Mouse (Mus musculus) forebrain, embryonic 15.5 days (tissue): Measurements from ENCODE around the gene Sct. TPM values are rescaled to one million over a fixed set of nuclear protein-coding genes. Genes with fewer than 3 reads are reported as not detected.

ENCODE experiments used
- ATAC-seq: fragments of 200-750 bp; cut with Nextera tagmentation; replicated peaks from 2 replicates; pipeline ENCODE4 v1.8.0; 2017; ENCODE audit warnings: mild to moderate bottlenecking, moderate TSS enrichment, moderate library complexity
- H3K27ac ChIP-seq: fragments of 300-500 bp; sonication (generic); replicated peaks from 2 replicates; pipeline ENCODE4 v1.5.1; 2015; ENCODE audit warnings: mild to moderate bottlenecking, inconsistent platforms
- H3K27me3 ChIP-seq: fragments of 300-500 bp; sonication (generic); 2 replicates; pipeline ENCODE4 v1.6.1; 2015; ENCODE audit warnings: inconsistent platforms
- H3K36me3 ChIP-seq: fragments of 300-500 bp; sonication (generic); 2 replicates; pipeline ENCODE4 v1.6.1; 2015; ENCODE audit warnings: mild to moderate bottlenecking, inconsistent platforms
- H3K4me1 ChIP-seq: fragments of 300-500 bp; sonication (generic); 2 replicates; pipeline ENCODE4 v1.6.1; 2015; ENCODE audit warnings: inconsistent platforms
- H3K4me2 ChIP-seq: fragments of 300-500 bp; sonication (generic); replicated peaks from 2 replicates; pipeline ENCODE4 v1.6.1; 2015; ENCODE audit warnings: mild to moderate bottlenecking, inconsistent platforms
- H3K4me3 ChIP-seq: fragments of 300-500 bp; sonication (generic); 2 replicates; pipeline ENCODE4 v1.5.1; 2015; ENCODE audit warnings: mild to moderate bottlenecking, inconsistent platforms
- H3K9ac ChIP-seq: fragments of 300-500 bp; sonication (generic); replicated peaks from 2 replicates; pipeline ENCODE4 v1.6.1; 2015; ENCODE audit warnings: mild to moderate bottlenecking, inconsistent platforms
- H3K9me3 ChIP-seq: fragments of 300-500 bp; sonication (generic); 2 replicates; pipeline ENCODE4 v1.6.1; 2016; ENCODE audit warnings: inconsistent platforms
- WGBS: fragments of 180-500 bp; shearing (Covaris S2); methylation state at CpG from one replicate; pipeline ENCODE4 v1.1.7; 2015; ENCODE audit warnings: mixed read lengths; 5-methylcytosine and 5-hydroxymethylcytosine counted together
- polyA plus RNA-seq: library from polyadenylated mRNA; unstranded; fragments of >200 nt; fragmentation: Nextera tagmentation; extraction: Ambion mirVana; gene quantifications from 2 replicates; pipeline ENCODE4 v1.2.1, GENCODE M21; 2015

The Sct gene
- polyA plus RNA-seq, 1 experiment from 2014 or later: 1.4 TPM

- no peak for ATAC-seq
- H3K4me3 ChIP-seq: no peak overlapping the region
Measured at GRCm38 (mm10) chr7:141302702-141303268, 23.9 kb upstream of the Sct start.

GRCm38 (mm10) chr7:141301386-141301785, 22.5 kb upstream of the Sct start:
- ATAC-seq: no peak
- WGBS: 97% methylated on average over 9 of the region's 9 CpGs

More at GRCm38 (mm10) chr7:141302702-141303268, 23.9 kb upstream of the Sct start:
- H3K36me3 ChIP-seq: peaks cover 81% of the 10 kb centered on the region
- H3K27me3 ChIP-seq: no peaks in the 10 kb centered on the region
- 91% methylated on average over 1 of the region's 1 CpGs for WGBS
- H3K9me3 ChIP-seq: no peaks in the 10 kb centered on the region
- H3K4me1 ChIP-seq: no peaks in the 10 kb centered on the region
- no peak overlapping the region for H3K4me2 ChIP-seq
- no peak overlapping the region for H3K9ac ChIP-seq
- no peak overlapping the region for H3K27ac ChIP-seq

GRCm38 (mm10) chr7:141299175-141299574, 20.2 kb upstream of the Sct start:
- Histone ChIP-seq H3K9ac (no peak overlapping the region), H3K27ac (no peak overlapping the region), H3K4me2 (no peak overlapping the region), H3K4me3 (no peak overlapping the region), H3K36me3 (peaks cover 57% of the 10 kb centered on the region), H3K27me3 (peaks cover 16% of the 10 kb centered on the region), H3K4me1 (peaks cover 5% of the 10 kb centered on the region), H3K9me3 (no peaks in the 10 kb centered on the region)
- no peak for ATAC-seq
- WGBS: 96% methylated on average over 8 of the region's 8 CpGs

More at GRCm38 (mm10) chr7:141301386-141301785, 22.5 kb upstream of the Sct start:
- Histone ChIP-seq H3K4me1 (no peaks in the 10 kb centered on the region), H3K4me3 (no peak overlapping the region), H3K27ac (no peak overlapping the region), H3K9ac (no peak overlapping the region), H3K9me3 (no peaks in the 10 kb centered on the region), H3K36me3 (peaks cover 77% of the 10 kb centered on the region), H3K27me3 (no peaks in the 10 kb centered on the region), H3K4me2 (no peak overlapping the region)

GRCm38 (mm10) chr7:141297926-141298650, 19.2 kb upstream of the Sct start:
- H3K4me2 ChIP-seq: no peak overlapping the region
- 82% methylated on average over 3 of the region's 3 CpGs for WGBS
- no peaks in the 10 kb centered on the region for H3K9me3 ChIP-seq
- no peak for ATAC-seq
- peaks cover 27% of the 10 kb centered on the region for H3K27me3 ChIP-seq
- H3K9ac ChIP-seq: no peak overlapping the region
- no peak overlapping the region for H3K4me3 ChIP-seq
- H3K4me1 ChIP-seq: peaks cover 14% of the 10 kb centered on the region
- H3K36me3 ChIP-seq: peaks cover 49% of the 10 kb centered on the region
- H3K27ac ChIP-seq: no peak overlapping the region

- H3K9ac ChIP-seq: no peak overlapping the region
- H3K4me3 ChIP-seq: 0 out of 2 replicates have a peak overlapping the region, but pooled peaks have one; percentile 4
- H3K4me1 ChIP-seq: peaks cover 25% of the 10 kb centered on the region
- H3K9me3 ChIP-seq: no peaks in the 10 kb centered on the region
- H3K27me3 ChIP-seq: peaks cover 56% of the 10 kb centered on the region
- H3K4me2 ChIP-seq: peak overlapping the region; percentile 60
- no peak overlapping the region for H3K27ac ChIP-seq
- WGBS: 4% methylated on average over 19 of the region's 22 CpGs
- peaks cover 14% of the 10 kb centered on the region for H3K36me3 ChIP-seq
- ATAC-seq: no peak
Measured at GRCm38 (mm10) chr7:141294479-141294878, 15.5 kb upstream of the Sct start.

GRCm38 (mm10) chr7:141293852-141294471, 15.0 kb upstream of the Sct start:
- H3K9ac ChIP-seq: peak overlapping the region; percentile 28; the same call in 1 of the 2 replicates
- ATAC-seq: no peak
- peaks cover 25% of the 10 kb centered on the region for H3K4me1 ChIP-seq
- H3K27me3 ChIP-seq: peaks cover 56% of the 10 kb centered on the region
- H3K4me2 ChIP-seq: peak overlapping the region; percentile 60
- H3K9me3 ChIP-seq: no peaks in the 10 kb centered on the region
- H3K36me3 ChIP-seq: peaks cover 11% of the 10 kb centered on the region
- H3K27ac ChIP-seq: no peak overlapping the region
- H3K4me3 ChIP-seq: peak overlapping the region; percentile 28
- WGBS: 1% methylated on average over 53 of the region's 53 CpGs

GRCm38 (mm10) chr7:141292583-141293388, 13.9 kb upstream of the Sct start:
- 36% methylated on average over 15 of the region's 15 CpGs for WGBS
- Histone ChIP-seq H3K36me3 (peaks cover 11% of the 10 kb centered on the region), H3K4me1 (peaks cover 25% of the 10 kb centered on the region), H3K4me3 (peak overlapping the region; percentile 57), H3K9ac (peak overlapping the region; percentile 65), H3K9me3 (no peaks in the 10 kb centered on the region), H3K4me2 (peak overlapping the region; percentile 96), H3K27me3 (peaks cover 56% of the 10 kb centered on the region), H3K27ac (no peak overlapping the region)
- ATAC-seq: peak; percentile 28; the same call in 1 of the 2 replicates

- Histone ChIP-seq H3K27me3 (peaks cover 56% of the 10 kb centered on the region), H3K36me3 (peaks cover 8% of the 10 kb centered on the region), H3K4me1 (peaks cover 25% of the 10 kb centered on the region), H3K4me3 (peak within 1 kb of the TSS; percentile 57), H3K9ac (peak within 1 kb of the TSS; percentile 65), H3K9me3 (no peaks in the 10 kb centered on the region), H3K27ac (no peak within 1 kb of the TSS), H3K4me2 (peak within 1 kb of the TSS; percentile 96)
- under 1% methylated on average over 42 of the region's 46 CpGs for WGBS
- ATAC-seq: peak; percentile 83
Measured at GRCm38 (mm10) chr7:141291921-141292582, 13.1 kb upstream of the Sct start, which contains the start of gene Drd4. TSS of gene Drd4 (plus strand) at chr7:141292006.

- no peak overlapping the region for H3K4me3 ChIP-seq
Measured at GRCm38 (mm10) chr7:141288042-141288441, 9.1 kb upstream of the Sct start.

GRCm38 (mm10) chr7:141282756-141283155, 3.8 kb upstream of the Sct start:
- Histone ChIP-seq H3K4me2 (no peak overlapping the region), H3K27ac (no peak overlapping the region)
- WGBS: 85% methylated on average over 4 of the region's 4 CpGs

More at GRCm38 (mm10) chr7:141288042-141288441, 9.1 kb upstream of the Sct start:
- no peaks in the 10 kb centered on the region for H3K9me3 ChIP-seq
- H3K9ac ChIP-seq: no peak overlapping the region
- no peaks in the 10 kb centered on the region for H3K36me3 ChIP-seq
- peaks cover 28% of the 10 kb centered on the region for H3K27me3 ChIP-seq
- 81% methylated on average over 3 of the region's 3 CpGs for WGBS
- peaks cover 12% of the 10 kb centered on the region; the same call in 1 of the 2 replicates for H3K4me1 ChIP-seq
- no peak for ATAC-seq
- H3K27ac ChIP-seq: no peak overlapping the region
- no peak overlapping the region for H3K4me2 ChIP-seq

GRCm38 (mm10) chr7:141281442-141281841, 2.5 kb upstream of the Sct start:
- peaks cover 9% of the 10 kb centered on the region for H3K4me1 ChIP-seq
- ATAC-seq: peak; percentile 27; the same call in 1 of the 2 replicates
- WGBS: 27% methylated on average over 6 of the region's 6 CpGs
- no peak overlapping the region for H3K4me3 ChIP-seq
- H3K27me3 ChIP-seq: no peaks in the 10 kb centered on the region
- no peaks in the 10 kb centered on the region for H3K9me3 ChIP-seq
- H3K4me2 ChIP-seq: no peak overlapping the region
- H3K27ac ChIP-seq: no peak overlapping the region
- H3K36me3 ChIP-seq: no peaks in the 10 kb centered on the region
- no peak overlapping the region for H3K9ac ChIP-seq

More at GRCm38 (mm10) chr7:141282756-141283155, 3.8 kb upstream of the Sct start:
- Histone ChIP-seq H3K4me3 (no peak overlapping the region), H3K36me3 (no peaks in the 10 kb centered on the region), H3K27me3 (no peaks in the 10 kb centered on the region), H3K9me3 (no peaks in the 10 kb centered on the region), H3K9ac (no peak overlapping the region), H3K4me1 (peaks cover 9% of the 10 kb centered on the region)
- ATAC-seq: no peak
